Mouse (Mus musculus) forebrain, embryonic 11.5 days (tissue): ENCODE results near the gene Mrps17. TPM values are rescaled to one million over a fixed set of nuclear protein-coding genes. Genes with fewer than 3 reads are reported as not detected.

Experiments used
- ATAC-seq: fragments of 200-750 bp; cut with Nextera tagmentation; replicated peaks from 2 replicates; pipeline ENCODE4 v1.8.0; 2017; ENCODE audit warnings: moderate TSS enrichment; ENCODE audit not compliant: low FRiP score
- DNase-seq: peaks from one replicate; pipeline ENCODE4 v3.0.0-alpha.2; 2017; ENCODE audit warnings: low spot score
- H3K27ac ChIP-seq: fragments of 300-500 bp; sonication (generic); 2 replicates; pipeline ENCODE4 v1.5.1; 2014; ENCODE audit warnings: low read depth, low read length
- H3K27me3 ChIP-seq: fragments of 300-500 bp; sonication (generic); 2 replicates; pipeline ENCODE4 v1.6.1; 2014; ENCODE audit warnings: mild to moderate bottlenecking, low read length, mixed read lengths; ENCODE audit not compliant: control insufficient read depth, insufficient read depth
- H3K36me3 ChIP-seq: fragments of 300-500 bp; sonication (generic); 2 replicates; pipeline ENCODE4 v1.6.1; 2014; ENCODE audit warnings: mild to moderate bottlenecking, low read length, moderate library complexity, mixed read lengths; ENCODE audit not compliant: control insufficient read depth, insufficient read depth
- H3K4me1 ChIP-seq: fragments of 300-500 bp; sonication (generic); replicated peaks from 2 replicates; pipeline ENCODE4 v1.6.1; 2014; ENCODE audit warnings: low read length, mixed read lengths; ENCODE audit not compliant: control insufficient read depth, insufficient read depth
- H3K4me2 ChIP-seq: fragments of 300-500 bp; sonication (generic); 2 replicates; pipeline ENCODE4 v1.6.1; 2014; ENCODE audit warnings: low read depth, mild to moderate bottlenecking, low read length, moderate library complexity, mixed read lengths; ENCODE audit not compliant: severe bottlenecking
- H3K4me3 ChIP-seq: fragments of 300-500 bp; sonication (generic); 2 replicates; pipeline ENCODE4 v1.5.1; 2014; ENCODE audit warnings: low read depth, low read length
- H3K9ac ChIP-seq: fragments of 300-500 bp; sonication (generic); 2 replicates; pipeline ENCODE4 v1.6.1; 2014; ENCODE audit warnings: low read length
- H3K9me3 ChIP-seq: fragments of 300-500 bp; sonication (generic); 2 replicates; pipeline ENCODE4 v1.6.1; 2016; ENCODE audit warnings: low read length, mixed read lengths; ENCODE audit not compliant: control insufficient read depth
- whole genome bisulfite sequencing: fragments of 180-500 bp; shearing (Covaris S2); extraction: QIAGEN DNeasy Blood & Tissue Kit; methylation state at CpG from one replicate; pipeline ENCODE4 v1.1.7; 2014; 5-methylcytosine and 5-hydroxymethylcytosine counted together
- polyA plus RNA-seq: library from polyadenylated mRNA; unstranded; fragments of >200 nt; fragmentation: Nextera tagmentation; extraction: Ambion mirVana; gene quantifications from 2 replicates; pipeline ENCODE4 v1.2.1, GENCODE M21; 2014

Gene Mrps17
- polyA plus RNA-seq, 1 experiment from 2014 or later: 164 TPM

DNA sequence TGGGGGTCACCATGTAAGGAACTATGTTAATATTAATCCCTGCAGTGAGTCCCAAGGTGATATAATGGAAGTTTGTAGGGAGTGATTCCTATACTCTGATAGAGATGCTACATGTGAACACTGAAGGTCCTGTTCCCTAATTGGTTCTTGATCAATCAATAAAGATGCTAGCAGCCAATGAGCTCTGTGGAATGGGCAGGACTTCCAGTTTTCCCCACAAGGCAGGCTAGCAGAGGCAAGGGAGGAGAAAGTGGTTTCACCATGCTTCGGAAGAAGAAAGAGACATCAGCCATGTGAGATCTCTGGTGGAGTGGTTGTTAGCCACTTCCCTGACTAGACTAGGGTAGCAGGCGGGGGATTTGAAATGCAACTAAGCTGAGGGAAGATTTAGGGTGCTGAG is 14.8 kb upstream of the Mrps17 start:
- Histone ChIP-seq H3K27ac (no peak overlapping the region), H3K4me1 (no peaks in the 10 kb centered on the region), H3K9ac (no peak overlapping the region), H3K4me3 (no peak overlapping the region), H3K27me3 (no peaks in the 10 kb centered on the region), H3K4me2 (0 out of 2 replicates have a peak overlapping the region, but pooled peaks have one; percentile 0), H3K36me3 (no peaks in the 10 kb centered on the region), H3K9me3 (no peaks in the 10 kb centered on the region)
- no peak for DNase-seq
- 31% methylated on average over 2 of the region's 2 CpGs for WGBS
- no peak for ATAC-seq

DNA sequence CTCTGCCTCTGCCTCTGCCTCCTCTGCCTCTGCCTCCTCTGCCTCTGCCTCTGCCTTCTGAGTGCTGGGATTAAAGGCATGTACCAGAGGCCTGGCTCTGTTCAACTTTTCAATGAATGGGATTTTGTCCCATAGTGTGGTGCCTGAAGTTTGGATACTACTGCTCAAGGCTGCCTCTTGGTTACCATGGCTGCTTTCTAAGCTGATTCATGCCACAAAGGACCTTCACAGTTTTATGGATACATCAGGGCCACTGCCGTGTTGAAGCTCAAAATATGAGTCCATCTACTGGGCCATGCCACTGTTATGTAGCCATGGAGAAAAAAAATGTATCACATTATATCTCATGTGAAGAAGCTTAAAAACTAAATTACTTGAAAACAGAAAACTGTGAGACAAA is 13.6 kb upstream of the Mrps17 start:
- Histone ChIP-seq H3K9me3 (no peaks in the 10 kb centered on the region), H3K27ac (no peak overlapping the region), H3K9ac (no peak overlapping the region), H3K4me2 (no peak overlapping the region), H3K36me3 (no peaks in the 10 kb centered on the region), H3K4me3 (no peak overlapping the region), H3K4me1 (no peaks in the 10 kb centered on the region), H3K27me3 (no peaks in the 10 kb centered on the region)
- no peak for DNase-seq
- 79% methylated on average over 1 of the region's 1 CpGs for WGBS
- no peak for ATAC-seq

DNA sequence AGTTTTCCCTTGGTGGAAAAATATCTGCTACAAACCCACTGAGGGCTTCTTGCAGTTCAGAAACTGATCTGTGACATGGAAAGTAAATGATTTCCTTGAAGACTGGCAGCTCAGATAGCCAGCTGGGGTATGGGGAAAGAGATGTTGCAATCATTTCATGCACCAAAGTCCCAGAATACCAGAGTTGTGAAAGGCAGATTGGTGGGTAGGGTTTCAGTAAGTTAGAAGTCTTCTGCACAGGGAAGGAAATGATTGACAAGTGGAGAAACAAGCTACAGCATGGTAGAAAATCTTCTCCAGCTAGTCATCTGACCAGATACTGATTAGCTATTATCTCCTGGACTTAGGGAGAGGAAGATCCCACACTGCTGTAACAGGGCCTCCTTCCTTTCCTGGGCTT is 11.9 kb upstream of the Mrps17 start:
- ATAC-seq (no peak), DNase-seq (no peak)
- H3K36me3 ChIP-seq: no peaks in the 10 kb centered on the region
- H3K4me2 ChIP-seq: no peak overlapping the region
- H3K9ac ChIP-seq: no peak overlapping the region
- H3K4me1 ChIP-seq: no peaks in the 10 kb centered on the region
- no peak overlapping the region for H3K4me3 ChIP-seq
- no peak overlapping the region for H3K27ac ChIP-seq
- H3K9me3 ChIP-seq: no peaks in the 10 kb centered on the region
- H3K27me3 ChIP-seq: no peaks in the 10 kb centered on the region

- no peak for DNase-seq
- H3K27me3 ChIP-seq: no peaks in the 10 kb centered on the region
- no peaks in the 10 kb centered on the region for H3K4me1 ChIP-seq
- ATAC-seq: no peak
- no peak within 1 kb of the TSS for H3K4me3 ChIP-seq
- no peak within 1 kb of the TSS for H3K4me2 ChIP-seq
- no peak within 1 kb of the TSS for H3K9ac ChIP-seq
- no peak within 1 kb of the TSS for H3K27ac ChIP-seq
- 69% methylated on average over 2 of the region's 2 CpGs for WGBS
- H3K9me3 ChIP-seq: no peaks in the 10 kb centered on the region
- H3K36me3 ChIP-seq: no peaks in the 10 kb centered on the region
Measured at GRCm38 (mm10) chr5:129708412-129708811, 6.9 kb upstream of the Mrps17 start, which contains the start of gene Sept14. Sept14 (minus strand) TSS chr5:129708512.

DNA sequence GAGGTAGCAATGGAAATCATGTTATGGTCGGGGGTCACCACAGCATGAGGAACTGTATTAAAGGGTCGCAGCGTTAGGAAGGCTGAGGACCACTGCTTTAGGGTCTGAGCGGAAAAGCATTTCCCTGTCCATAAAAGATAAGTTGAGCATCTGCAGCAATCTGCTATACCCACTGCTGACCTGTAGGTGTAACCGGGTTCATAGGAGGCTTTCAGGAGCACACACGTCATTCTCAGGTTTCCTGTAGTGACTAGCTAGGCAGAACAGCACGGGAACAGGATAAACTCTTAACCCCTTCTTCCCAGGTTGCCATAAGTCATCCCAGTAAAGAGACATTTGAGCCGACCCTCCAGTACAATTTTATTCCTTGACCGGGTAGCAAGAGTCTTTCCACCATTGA is 1.7 kb downstream of the Mrps17 start:
- Histone ChIP-seq H3K27ac (no peak overlapping the region), H3K9me3 (no peaks in the 10 kb centered on the region), H3K4me1 (no peaks in the 10 kb centered on the region), H3K4me3 (no peak overlapping the region), H3K9ac (no peak overlapping the region), H3K27me3 (no peaks in the 10 kb centered on the region), H3K4me2 (no peak overlapping the region), H3K36me3 (peaks cover 3% of the 10 kb centered on the region; the same call in 1 of the 2 replicates)
- DNase-seq (peak; percentile 11), ATAC-seq (no peak)
- WGBS: 88% methylated on average over 9 of the region's 9 CpGs

DNA sequence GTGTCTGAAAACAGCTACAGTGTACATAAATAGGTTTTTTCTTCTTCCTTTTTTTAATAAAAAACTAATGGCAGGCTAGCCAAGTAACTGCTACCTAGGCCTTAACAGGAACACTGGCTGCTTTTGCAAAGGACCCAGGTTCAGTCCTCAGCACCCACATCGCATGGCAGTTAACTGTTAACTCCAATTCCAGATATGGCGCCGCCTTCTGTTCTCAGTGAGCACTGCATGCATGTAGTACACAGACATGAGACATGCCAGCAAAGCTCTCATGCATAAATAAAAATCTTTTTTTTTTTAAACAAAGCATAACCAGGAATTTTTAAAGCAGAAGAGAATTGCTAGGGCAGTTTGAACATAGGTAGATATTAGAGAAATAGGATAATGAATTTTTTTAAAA is 4.9 kb downstream of the Mrps17 start:
- H3K9ac ChIP-seq: no peak overlapping the region
- no peaks in the 10 kb centered on the region for H3K27me3 ChIP-seq
- 84% methylated on average over 3 of the region's 3 CpGs for WGBS
- H3K4me2 ChIP-seq: no peak overlapping the region
- H3K27ac ChIP-seq: no peak overlapping the region
- no peak overlapping the region for H3K4me3 ChIP-seq
- DNase-seq (peak; percentile 49), ATAC-seq (no peak)
- peaks cover 3% of the 10 kb centered on the region; the same call in 1 of the 2 replicates for H3K36me3 ChIP-seq
- H3K9me3 ChIP-seq: no peaks in the 10 kb centered on the region
- H3K4me1 ChIP-seq: no peaks in the 10 kb centered on the region

- Histone ChIP-seq H3K9me3 (no peaks in the 10 kb centered on the region), H3K9ac (peak overlapping the region; percentile 97; the same call in 1 of the 2 replicates), H3K27ac (no peak overlapping the region), H3K4me2 (peak overlapping the region; percentile 61; the same call in 1 of the 2 replicates), H3K4me3 (peak overlapping the region; percentile 83), H3K4me1 (no peaks in the 10 kb centered on the region), H3K36me3 (no peaks in the 10 kb centered on the region; the same call in 1 of the 2 replicates), H3K27me3 (no peaks in the 10 kb centered on the region)
- DNase-seq (no peak), ATAC-seq (no peak; the same call in 1 of the 2 replicates)
- WGBS: 56% methylated on average over 4 of the region's 4 CpGs
Measured at GRCm38 (mm10) chr5:129724268-129724667, 9.0 kb downstream of the Mrps17 start.

GRCm38 (mm10) chr5:129724834-129725773 is 9.8 kb downstream of the Mrps17 start, which contains the start of gene Nipsnap2:
Nipsnap2 (plus strand) TSS chr5:129725063.
- peak within 1 kb of the TSS; percentile 97 for H3K9ac ChIP-seq
- no peaks in the 10 kb centered on the region; the same call in 1 of the 2 replicates for H3K36me3 ChIP-seq
- peak within 1 kb of the TSS; percentile 83 for H3K4me3 ChIP-seq
- H3K27me3 ChIP-seq: no peaks in the 10 kb centered on the region
- no peaks in the 10 kb centered on the region for H3K9me3 ChIP-seq
- H3K4me2 ChIP-seq: peak within 1 kb of the TSS; percentile 61
- no peaks in the 10 kb centered on the region for H3K4me1 ChIP-seq
- peak within 1 kb of the TSS; percentile 88 for H3K27ac ChIP-seq
- ATAC-seq (peak; percentile 96), DNase-seq (peak; percentile 98)
- WGBS: under 1% methylated on average over 92 of the region's 93 CpGs
